Mouse (Mus musculus) frontal cortex, adult (tissue): ENCODE measurements around the gene Aff1.

Source experiments
- ATAC-seq: cut with Nextera tagmentation; 2 replicates; pipeline ENCODE4 v1.9.2; 2017; ENCODE audit warnings: mild to moderate bottlenecking, moderate library complexity, mixed read lengths; ENCODE audit not compliant: low TSS enrichment

Aff1 gene

GRCm38 (mm10) chr5:103726281-103726938 lies 34.2 kb downstream of the Aff1 start:
- ATAC-seq = no peak

GRCm38 (mm10) chr5:103727777-103728395 lies 35.7 kb downstream of the Aff1 start:
- ATAC-seq = no peak

GRCm38 (mm10) chr5:103729225-103729624 lies 37.1 kb downstream of the Aff1 start:
- ATAC-seq = no peak

- ATAC-seq = no peak
These were observed 38.0 kb downstream of the Aff1 start for GRCm38 (mm10) chr5:103730142-103730541.

- ATAC-seq = no peak
These were observed 38.6 kb downstream of the Aff1 start for GRCm38 (mm10) chr5:103730727-103731126.

- no peak for ATAC-seq
These were observed 40.4 kb downstream of the Aff1 start for GRCm38 (mm10) chr5:103732581-103732980.

GRCm38 (mm10) chr5:103735411-103736112 lies 43.4 kb downstream of the Aff1 start:
- ATAC-seq = no peak

GRCm38 (mm10) chr5:103736553-103737207 lies 44.5 kb downstream of the Aff1 start:
- ATAC-seq = no peak

GRCm38 (mm10) chr5:103737208-103738066 lies 45.3 kb downstream of the Aff1 start:
- ATAC-seq = no peak

GRCm38 (mm10) chr5:103738509-103738908 lies 46.3 kb downstream of the Aff1 start:
- ATAC-seq = no peak

GRCm38 (mm10) chr5:103739163-103739562 lies 47.0 kb downstream of the Aff1 start:
- ATAC-seq = no peak

GRCm38 (mm10) chr5:103740093-103740902 lies 48.1 kb downstream of the Aff1 start:
- ATAC-seq = no peak

GRCm38 (mm10) chr5:103740903-103741246 lies 48.7 kb downstream of the Aff1 start:
- ATAC-seq = no peak

GRCm38 (mm10) chr5:103741443-103741842 lies 49.3 kb downstream of the Aff1 start:
- no peak for ATAC-seq

GRCm38 (mm10) chr5:103741992-103742391 lies 49.8 kb downstream of the Aff1 start:
- no peak for ATAC-seq

- ATAC-seq = no peak
These were observed 52.4 kb downstream of the Aff1 start for GRCm38 (mm10) chr5:103744531-103744930.

- ATAC-seq = no peak
These were observed 53.5 kb downstream of the Aff1 start for GRCm38 (mm10) chr5:103745635-103746034.

GRCm38 (mm10) chr5:103746561-103747085 lies 54.4 kb downstream of the Aff1 start:
- ATAC-seq = no peak

GRCm38 (mm10) chr5:103747098-103747497 lies 54.9 kb downstream of the Aff1 start:
- ATAC-seq = no peak

- no peak for ATAC-seq
These were observed 56.2 kb downstream of the Aff1 start for GRCm38 (mm10) chr5:103748343-103748742.
